Mouse (Mus musculus) cerebellum, postnatal 10 days (tissue): ENCODE data around the gene Cfap77.

Source experiments
- DNase-seq, 2 experiments: peaks; one replicate each; pipeline ENCODE4 v3.0.0; 2021; ENCODE audit warnings: mixed read lengths in 2 of 2

The Cfap77 gene

GRCm38 (mm10) chr2:28902291-28902690, 152.6 kb downstream of the Cfap77 start:
- peak; percentile 59 to 60 for DNase-seq

GRCm38 (mm10) chr2:28897340-28897899, 157.4 kb downstream of the Cfap77 start:
- DNase-seq: no peak

DNA sequence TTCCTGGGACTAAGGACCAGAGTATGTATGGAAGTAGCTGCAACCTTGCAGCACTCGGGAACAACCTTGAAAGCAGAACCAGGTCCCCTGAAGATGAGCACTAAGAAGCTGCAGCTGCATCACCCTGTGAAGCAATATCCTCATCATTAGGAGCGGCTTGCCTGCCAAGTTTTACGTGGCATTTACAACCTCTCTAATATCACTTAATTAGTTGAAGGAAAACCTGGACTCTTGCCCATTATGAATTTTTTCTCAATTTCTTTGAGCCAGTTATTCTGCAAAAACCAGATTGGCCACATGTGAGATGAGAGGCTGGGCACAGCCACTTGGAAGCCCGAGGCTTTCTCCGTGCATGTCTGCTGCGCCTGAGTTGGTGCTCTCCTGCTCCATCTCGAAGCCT, 159.0 kb downstream of the Cfap77 start:
- no peak for DNase-seq

DNA sequence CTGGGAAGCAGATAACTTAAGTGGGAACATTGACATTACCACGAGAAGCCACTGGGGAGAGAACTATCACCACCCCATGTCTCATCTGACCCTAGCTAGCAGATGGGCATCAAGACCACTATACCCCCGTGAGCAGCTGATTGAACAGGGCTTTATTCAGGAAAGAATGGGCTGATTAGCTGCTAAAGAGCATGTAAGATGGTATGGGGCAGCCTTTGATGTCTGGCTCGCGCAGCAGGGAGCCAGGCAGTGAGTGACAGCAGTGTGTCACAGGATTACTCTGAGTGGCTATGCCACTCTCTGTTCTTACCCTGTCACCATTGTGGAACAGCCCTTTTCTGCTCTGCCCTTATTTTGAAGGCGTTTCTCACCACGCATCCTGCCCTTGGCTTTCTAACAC, 161.3 kb downstream of the Cfap77 start:
- no peak for DNase-seq

- DNase-seq: no peak
Observed at GRCm38 (mm10) chr2:28892796-28893195, 162.1 kb downstream of the Cfap77 start.

GRCm38 (mm10) chr2:28884914-28885313, 170.0 kb downstream of the Cfap77 start:
- DNase-seq: no peak

DNA sequence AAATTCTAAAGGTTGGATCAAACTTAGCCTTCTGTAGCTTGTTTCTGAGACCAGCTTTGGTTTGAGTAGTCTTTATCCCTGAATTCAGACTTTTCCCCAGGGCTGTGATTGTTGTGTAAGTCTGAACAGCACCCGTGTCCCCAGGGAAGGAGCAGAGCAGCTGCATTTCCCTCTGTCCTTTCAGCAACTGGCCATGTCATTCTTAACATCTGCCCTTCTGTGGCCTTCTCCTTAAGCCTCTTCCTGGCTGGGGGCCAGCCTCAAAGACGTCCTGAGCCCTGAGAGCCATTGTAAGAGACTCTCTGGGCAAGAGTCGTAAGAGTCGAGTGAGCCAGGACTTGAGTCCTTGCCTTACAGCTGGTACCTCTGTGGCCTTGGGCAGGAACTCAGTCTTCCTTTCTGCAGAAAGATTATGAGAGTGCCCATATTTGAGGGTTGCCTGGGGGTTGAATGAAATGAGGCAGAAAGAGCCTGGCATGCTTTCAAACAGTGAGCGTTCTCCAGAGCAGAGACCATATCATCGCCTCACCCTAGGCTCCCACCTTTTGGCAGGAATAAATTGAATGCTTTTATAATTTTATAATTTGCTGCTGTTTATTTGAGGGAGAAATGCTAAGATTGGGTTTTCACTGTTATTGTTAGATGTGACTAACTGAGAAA, 171.9 kb downstream of the Cfap77 start:
- peak; percentile 64 to 69 for DNase-seq

DNA sequence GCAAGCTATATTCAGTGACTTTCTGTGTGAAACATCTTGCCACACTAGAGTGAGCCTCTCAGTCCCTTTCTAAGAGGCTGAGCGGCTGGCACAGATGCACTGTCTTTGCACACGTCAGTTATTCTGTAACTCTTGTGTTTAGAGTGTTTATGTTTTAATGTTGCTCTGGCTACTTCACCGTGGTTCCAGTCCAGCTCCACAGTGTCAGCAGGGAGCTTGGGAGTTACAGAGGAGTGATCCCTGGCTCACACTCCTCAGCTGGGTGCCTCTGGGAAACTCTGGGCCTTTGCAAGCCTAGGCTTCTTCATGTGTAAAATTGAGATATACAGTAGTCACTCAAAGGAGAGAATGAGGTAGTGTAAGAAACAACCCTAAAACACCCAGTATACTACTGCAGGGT, 172.8 kb downstream of the Cfap77 start:
- DNase-seq: no peak

DNA sequence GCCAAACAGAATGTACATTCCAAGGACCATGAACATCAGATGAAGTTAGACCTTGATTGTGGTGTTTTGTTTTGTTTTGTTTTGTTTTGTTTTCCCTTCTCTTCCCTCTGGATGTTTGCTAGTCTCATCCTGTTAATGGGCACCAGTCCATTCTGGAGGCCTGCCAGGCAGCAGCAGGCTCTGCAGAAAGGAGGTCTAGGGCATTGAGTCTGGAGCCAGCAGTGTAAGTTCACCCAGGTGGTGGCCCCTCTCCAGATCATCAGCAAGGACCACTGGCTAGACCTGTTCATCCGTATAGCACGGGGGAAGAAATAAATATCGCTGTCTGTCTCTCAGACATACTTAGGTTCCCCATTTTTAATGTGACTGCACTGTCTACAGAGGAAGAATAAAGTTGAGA, 173.6 kb downstream of the Cfap77 start:
- DNase-seq: peak; percentile 91 to 94
